Mouse (Mus musculus) CD4-positive, CD25-positive, alpha-beta regulatory T cell, adult 4 months (primary cell): ENCODE data around the gene Pik3ip1. TPM values are rescaled to one million over a fixed set of nuclear protein-coding genes. Genes with fewer than 3 reads are reported as not detected.

Source experiments
- ATAC-seq: one replicate; pipeline ENCODE4 v1.8.0; 2017
- polyA plus RNA-seq, 2 experiments: library from polyadenylated mRNA; unstranded; fragments of 100-300 nt; shearing (Covaris generic); gene quantifications; one replicate each; pipeline ENCODE4 v1.2.1; 2017

Pik3ip1 gene
- polyA plus RNA-seq, 2 experiments from 2014 or later = 54.8 to 78.5 TPM

GRCm38 (mm10) chr11:3379427-3379826, 49.2 kb downstream of the Pik3ip1 start:
- no peak for ATAC-seq

- no peak for ATAC-seq
Observed at GRCm38 (mm10) chr11:3381148-3381814, 51.1 kb downstream of the Pik3ip1 start.

GRCm38 (mm10) chr11:3382602-3383594, 52.7 kb downstream of the Pik3ip1 start:
- ATAC-seq = no peak

GRCm38 (mm10) chr11:3386941-3387368, 56.8 kb downstream of the Pik3ip1 start:
- peak; percentile 96 for ATAC-seq

- no peak for ATAC-seq
Observed at GRCm38 (mm10) chr11:3387482-3388196, 57.4 kb downstream of the Pik3ip1 start.

DNA sequence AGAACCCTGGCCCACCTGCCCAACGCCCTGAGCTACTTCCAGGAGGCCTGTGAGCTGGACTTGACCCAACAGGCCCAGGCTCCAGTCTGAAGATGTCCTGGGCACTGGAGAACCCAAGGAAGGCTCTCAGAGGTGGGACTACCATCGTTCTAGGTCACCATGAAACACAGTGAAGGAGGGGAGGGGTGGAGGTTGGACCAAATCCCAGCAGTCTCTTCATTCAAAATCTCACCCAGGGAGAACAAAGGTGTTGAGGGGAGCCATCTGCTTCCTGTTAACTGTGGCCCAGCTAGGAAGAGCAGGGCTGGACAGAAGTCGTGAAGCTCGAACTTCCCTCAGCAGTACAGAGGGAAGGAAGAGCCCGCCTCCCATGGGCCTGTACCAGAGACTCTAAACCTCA, 59.8 kb downstream of the Pik3ip1 start:
- no peak for ATAC-seq

DNA sequence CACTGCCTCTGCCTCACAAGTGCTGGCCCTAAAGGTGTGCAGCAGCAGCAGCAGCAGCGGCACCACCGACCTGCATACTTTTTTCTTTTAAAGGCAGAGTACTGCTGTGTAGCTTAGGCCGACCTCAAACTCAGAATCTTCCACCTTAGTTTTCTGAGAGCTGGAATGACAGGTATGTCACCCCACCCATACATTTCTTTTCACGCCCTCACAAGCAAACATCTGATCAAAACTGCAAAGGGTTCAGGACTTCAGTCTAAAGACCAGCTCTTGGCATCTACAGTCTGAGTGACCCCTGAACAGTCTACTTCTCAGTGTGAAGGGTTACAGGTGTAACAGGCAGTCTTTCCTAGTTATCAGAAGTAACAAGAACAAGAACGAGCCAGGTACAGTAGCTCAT, 60.6 kb downstream of the Pik3ip1 start:
- no peak for ATAC-seq

DNA sequence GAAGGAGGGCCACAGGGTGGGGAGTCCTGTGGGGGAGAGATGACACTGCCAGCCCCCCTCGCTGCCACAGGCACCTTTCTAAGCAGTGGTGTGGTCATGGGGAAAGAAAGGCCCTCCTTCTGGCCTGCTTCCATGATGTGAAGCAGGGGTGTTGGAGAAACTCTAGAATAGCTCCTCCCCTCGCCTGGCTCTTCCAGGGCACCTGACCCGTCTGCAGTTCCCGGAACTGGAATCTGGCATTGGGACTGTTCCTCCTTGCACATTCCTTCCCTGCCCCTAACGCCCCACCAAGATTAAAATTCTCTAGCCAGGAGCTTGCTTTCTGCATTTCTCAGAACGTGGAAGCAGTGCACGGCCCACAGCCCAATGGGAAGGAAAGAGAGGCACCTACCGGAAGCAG, 62.3 kb downstream of the Pik3ip1 start:
- ATAC-seq = no peak

Other genes with a start within 250 kb of the Pik3ip1 start
- gene Sfi1, start 136.9 kb upstream of the Pik3ip1 start, polyA plus RNA-seq = 10 to 100 TPM; 31.5 to 46.1 TPM
- gene Eif4enif1, start 128.0 kb upstream of the Pik3ip1 start, polyA plus RNA-seq = 10 to 100 TPM; 54.0 to 72.4 TPM
- gene Drg1, start 64.0 kb upstream of the Pik3ip1 start, polyA plus RNA-seq = 100 to 1,000 TPM; 175 to 190 TPM
- gene Patz1, start 41.5 kb upstream of the Pik3ip1 start, polyA plus RNA-seq = 10 to 100 TPM; 14.2 to 17.7 TPM
- gene Limk2, start 78.8 kb downstream of the Pik3ip1 start, polyA plus RNA-seq = 10 to 100 TPM; 70.9 to 98.5 TPM
- gene Rnf185, start 122.0 kb downstream of the Pik3ip1 start, polyA plus RNA-seq = 10 to 100 TPM; 26.6 to 29.4 TPM
- gene Pla2g3, start 157.9 kb downstream of the Pik3ip1 start, polyA plus RNA-seq = under 1 TPM in 1 of 2 experiments, not detected in 1; 0.20 TPM
- under 1 TPM in 1 of 2 experiments, not detected in 1; 0.13 TPM for gene Inpp5j, start 174.4 kb downstream of the Pik3ip1 start, polyA plus RNA-seq
- gene Selenom, start 184.3 kb downstream of the Pik3ip1 start, polyA plus RNA-seq = 1 to 10 TPM; 7.6 to 8.9 TPM
- under 1 TPM; 0.16 to 0.65 TPM for gene Smtn, start 210.2 kb downstream of the Pik3ip1 start, polyA plus RNA-seq